Mouse (Mus musculus) liver, embryonic 16.5 days (tissue): ENCODE measurements at regions not wholly inside any gene's neighbourhood (a gene's known extent, or its start where the extent isn't known, plus 50 kb on each side); places are given as distances from the start of the nearest gene placed in this dataset.
A peak's percentile ranks its signal among the peaks of the same experiment; 100 is the strongest.

Experiments
- ATAC-seq: fragments of 200-750 bp; cut with Nextera tagmentation; 2 replicates; pipeline ENCODE4 v1.8.0; 2017; ENCODE audit warnings: low read depth, mild to moderate bottlenecking, moderate number of reproducible peaks, moderate library complexity
- H3K27ac ChIP-seq: fragments of 300-500 bp; sonication (generic); 2 replicates; pipeline ENCODE4 v1.5.1; 2014; ENCODE audit warnings: mild to moderate bottlenecking, low read length
- H3K27me3 ChIP-seq: fragments of 300-500 bp; sonication (generic); 2 replicates; pipeline ENCODE4 v1.6.1; 2014; ENCODE audit warnings: low read depth, low read length, mixed read lengths; ENCODE audit not compliant: control insufficient read depth, insufficient read depth
- H3K36me3 ChIP-seq: fragments of 300-500 bp; sonication (generic); 2 replicates; pipeline ENCODE4 v1.6.1; 2014; ENCODE audit warnings: mild to moderate bottlenecking; ENCODE audit not compliant: control insufficient read depth, insufficient read depth
- H3K4me1 ChIP-seq: fragments of 300-500 bp; sonication (generic); 2 replicates; pipeline ENCODE4 v1.6.1; 2014; ENCODE audit warnings: low read depth, low read length, mixed read lengths; ENCODE audit not compliant: control insufficient read depth
- H3K4me2 ChIP-seq: fragments of 300-500 bp; sonication (generic); 2 replicates; pipeline ENCODE4 v1.6.1; 2014; ENCODE audit warnings: low read depth, low read length, mixed read lengths
- H3K4me3 ChIP-seq: fragments of 300-500 bp; sonication (generic); 2 replicates; pipeline ENCODE4 v1.5.1; 2014; ENCODE audit warnings: low read depth, mild to moderate bottlenecking, low read length
- H3K9ac ChIP-seq: fragments of 300-500 bp; sonication (generic); 2 replicates; pipeline ENCODE4 v1.6.1; 2014; ENCODE audit warnings: low read depth, low read length
- H3K9me3 ChIP-seq: fragments of 300-500 bp; sonication (generic); replicated peaks from 2 replicates; pipeline ENCODE4 v1.6.1; 2016; ENCODE audit warnings: low read length; ENCODE audit not compliant: control insufficient read depth
- WGBS: fragments of 180-500 bp; shearing (Covaris S2); extraction: QIAGEN DNeasy Blood & Tissue Kit; methylation state at CpG from one replicate; pipeline ENCODE4 v1.1.7; 2014; ENCODE audit not compliant: insufficient replicate concordance; 5-methylcytosine and 5-hydroxymethylcytosine counted together

DNA sequence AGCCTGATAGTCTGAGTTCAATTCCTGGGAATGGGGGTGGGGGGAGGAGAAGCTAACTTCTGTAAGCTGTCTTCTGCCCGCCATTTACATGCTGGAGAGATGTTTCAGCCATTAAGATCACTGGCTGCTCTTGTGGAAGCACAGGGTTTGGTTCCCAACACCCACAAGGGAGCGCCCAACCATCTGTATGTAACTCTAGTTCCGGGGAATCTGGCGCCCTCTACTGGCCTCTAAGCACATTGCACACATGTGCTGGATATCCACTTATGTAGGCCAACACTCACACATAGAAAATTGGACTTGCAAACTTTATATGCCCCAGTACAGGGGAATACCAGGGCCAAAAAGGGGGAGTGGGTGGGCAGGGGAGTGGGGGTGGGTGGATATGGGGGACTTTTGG lies 126.9 kb downstream of the Postn start:
- no peaks in the 10 kb centered on the region for H3K4me1 ChIP-seq
- WGBS = 44% methylated on average over 4 of the region's 4 CpGs
- H3K27me3 ChIP-seq = no peaks in the 10 kb centered on the region
- H3K4me3 ChIP-seq = no peak overlapping the region
- H3K9me3 ChIP-seq = no peaks in the 10 kb centered on the region
- no peak overlapping the region for H3K9ac ChIP-seq
- H3K36me3 ChIP-seq = no peaks in the 10 kb centered on the region
- no peak for ATAC-seq
- H3K4me2 ChIP-seq = no peak overlapping the region
- no peak overlapping the region for H3K27ac ChIP-seq

DNA sequence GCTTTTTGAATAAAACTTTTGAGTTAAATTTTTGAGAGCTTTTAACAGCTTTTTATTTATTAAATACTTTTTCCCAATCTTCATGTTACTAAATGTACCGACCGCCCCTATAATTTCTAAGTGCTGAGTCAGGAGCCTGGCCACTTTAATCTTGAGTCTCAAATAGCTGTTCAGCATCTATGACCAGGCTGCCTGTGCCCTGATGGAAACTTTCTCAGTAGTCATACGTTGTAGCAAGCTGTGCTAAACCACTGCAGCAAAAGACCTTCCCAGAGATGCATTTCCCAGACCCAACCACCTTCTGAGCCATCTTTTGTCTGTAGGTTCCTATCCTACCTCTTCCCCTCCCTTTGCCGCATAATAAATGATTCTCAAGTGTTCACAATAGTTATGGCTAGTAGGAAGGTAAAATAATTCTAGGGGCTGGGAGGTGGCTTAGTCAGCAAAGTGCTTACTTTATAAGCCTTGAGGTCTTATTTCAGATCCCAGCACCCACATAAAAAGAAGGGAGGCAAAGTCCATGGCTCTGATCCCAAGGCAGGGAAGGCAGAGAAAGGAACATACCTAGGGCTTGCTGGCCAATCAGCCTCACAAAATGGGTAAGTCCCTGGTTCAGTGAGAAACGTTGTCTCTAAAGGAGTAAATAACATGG lies 129.5 kb downstream of the Postn start:
- H3K9me3 ChIP-seq = no peaks in the 10 kb centered on the region
- H3K27me3 ChIP-seq = no peaks in the 10 kb centered on the region
- WGBS = 63% methylated on average over 5 of the region's 5 CpGs
- H3K36me3 ChIP-seq = no peaks in the 10 kb centered on the region
- H3K4me2 ChIP-seq = no peak overlapping the region
- no peaks in the 10 kb centered on the region for H3K4me1 ChIP-seq
- H3K4me3 ChIP-seq = no peak overlapping the region
- no peak for ATAC-seq
- H3K9ac ChIP-seq = no peak overlapping the region
- H3K27ac ChIP-seq = no peak overlapping the region

DNA sequence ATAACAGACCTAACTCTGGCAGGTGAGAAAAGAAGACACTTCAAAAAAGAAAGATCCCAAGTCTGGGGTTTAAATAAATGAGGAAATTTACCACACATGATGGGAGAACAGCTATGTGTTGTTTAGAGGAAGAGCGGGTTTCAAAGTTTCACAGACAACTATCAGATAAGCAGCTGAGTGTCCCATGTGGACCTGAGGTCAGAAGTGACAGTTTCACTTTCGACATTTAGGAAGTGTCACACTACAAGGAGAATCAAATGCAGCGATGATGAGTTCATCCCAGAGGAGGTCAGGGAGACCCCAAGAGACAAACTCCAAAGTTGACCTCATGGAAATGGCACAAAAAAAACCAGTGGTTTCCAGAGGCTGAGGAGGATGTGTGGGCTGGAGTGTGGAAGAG lies 132.7 kb downstream of the Postn start:
- Histone ChIP-seq H3K9me3 (no peaks in the 10 kb centered on the region), H3K9ac (no peak overlapping the region), H3K36me3 (no peaks in the 10 kb centered on the region), H3K4me2 (no peak overlapping the region), H3K4me3 (no peak overlapping the region), H3K4me1 (no peaks in the 10 kb centered on the region), H3K27me3 (no peaks in the 10 kb centered on the region), H3K27ac (no peak overlapping the region)
- no peak for ATAC-seq
- WGBS = 32% methylated on average over 3 of the region's 3 CpGs

DNA sequence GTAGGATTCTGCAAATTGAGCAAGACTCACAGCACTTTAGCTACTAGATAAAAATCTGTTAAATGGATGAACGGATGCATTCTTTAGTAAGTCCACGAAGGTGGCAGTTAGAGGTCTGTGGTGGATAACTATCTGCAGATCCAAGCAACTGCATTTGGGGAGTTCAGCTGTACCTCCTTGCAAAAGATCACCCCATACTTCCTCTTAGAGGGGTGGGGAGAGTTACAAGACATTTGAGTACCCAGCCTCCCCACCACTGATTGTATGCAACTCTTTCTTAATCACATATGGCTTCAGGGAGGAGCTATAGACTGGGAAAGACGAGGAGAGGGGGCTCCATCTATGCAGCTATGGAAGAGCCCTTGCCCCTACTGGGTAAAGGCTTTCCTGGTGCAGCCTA lies 144.1 kb downstream of the Postn start:
- no peak overlapping the region for H3K27ac ChIP-seq
- H3K9ac ChIP-seq = no peak overlapping the region
- H3K9me3 ChIP-seq = no peaks in the 10 kb centered on the region
- H3K27me3 ChIP-seq = no peaks in the 10 kb centered on the region
- H3K36me3 ChIP-seq = no peaks in the 10 kb centered on the region
- no peak for ATAC-seq
- H3K4me3 ChIP-seq = no peak overlapping the region
- H3K4me2 ChIP-seq = no peak overlapping the region
- H3K4me1 ChIP-seq = no peaks in the 10 kb centered on the region
- 50% methylated on average over 3 of the region's 3 CpGs for WGBS

DNA sequence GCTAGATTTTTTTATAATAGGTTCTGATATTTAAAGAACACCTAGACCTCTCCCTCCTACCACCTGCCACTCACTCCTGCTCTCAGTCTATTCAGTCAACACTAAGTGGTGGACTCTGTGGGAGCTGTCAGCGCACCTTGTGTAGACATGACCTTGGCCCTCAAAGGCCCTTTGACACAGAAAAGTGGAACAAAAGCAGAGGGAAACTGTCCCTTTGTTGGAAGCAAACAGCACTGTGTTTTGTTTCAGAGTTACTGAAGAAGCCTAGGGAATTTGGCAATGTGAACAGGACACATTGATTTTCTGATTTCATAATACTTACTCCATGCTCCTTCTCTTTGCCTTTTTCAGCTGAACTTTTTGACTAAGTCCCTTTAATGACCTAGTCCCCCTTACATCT lies 146.7 kb downstream of the Postn start:
- Histone ChIP-seq H3K4me2 (no peak overlapping the region), H3K36me3 (no peaks in the 10 kb centered on the region), H3K27me3 (no peaks in the 10 kb centered on the region), H3K4me3 (no peak overlapping the region), H3K9me3 (no peaks in the 10 kb centered on the region), H3K4me1 (no peaks in the 10 kb centered on the region), H3K27ac (no peak overlapping the region), H3K9ac (no peak overlapping the region)
- 59% methylated on average over 1 of the region's 1 CpGs for WGBS
- ATAC-seq = peak; percentile 56; the same call in 1 of the 2 replicates

DNA sequence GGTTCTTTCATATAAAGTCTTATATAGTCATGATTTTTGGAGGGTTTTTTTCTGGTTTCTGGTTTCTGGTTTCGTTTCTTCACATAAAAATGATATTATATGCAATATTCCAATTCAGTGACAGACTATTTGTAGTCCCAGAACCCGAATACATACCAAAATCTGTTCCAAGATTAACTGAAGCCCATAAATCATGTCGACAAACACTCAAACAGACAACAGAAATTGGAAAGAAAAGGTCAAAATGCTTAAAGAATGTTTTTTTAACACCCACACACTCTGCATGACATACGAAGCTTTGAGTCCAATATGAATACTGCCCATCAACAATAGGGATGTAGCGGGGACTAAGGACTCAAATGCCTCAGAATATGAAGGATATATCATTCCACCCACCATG lies 148.0 kb downstream of the Postn start:
- no peaks in the 10 kb centered on the region for H3K4me1 ChIP-seq
- H3K36me3 ChIP-seq = no peaks in the 10 kb centered on the region
- 43% methylated on average over 5 of the region's 5 CpGs for WGBS
- no peak overlapping the region for H3K9ac ChIP-seq
- ATAC-seq = no peak
- H3K27me3 ChIP-seq = no peaks in the 10 kb centered on the region
- no peak overlapping the region for H3K27ac ChIP-seq
- H3K9me3 ChIP-seq = no peaks in the 10 kb centered on the region
- no peak overlapping the region for H3K4me3 ChIP-seq
- H3K4me2 ChIP-seq = no peak overlapping the region

DNA sequence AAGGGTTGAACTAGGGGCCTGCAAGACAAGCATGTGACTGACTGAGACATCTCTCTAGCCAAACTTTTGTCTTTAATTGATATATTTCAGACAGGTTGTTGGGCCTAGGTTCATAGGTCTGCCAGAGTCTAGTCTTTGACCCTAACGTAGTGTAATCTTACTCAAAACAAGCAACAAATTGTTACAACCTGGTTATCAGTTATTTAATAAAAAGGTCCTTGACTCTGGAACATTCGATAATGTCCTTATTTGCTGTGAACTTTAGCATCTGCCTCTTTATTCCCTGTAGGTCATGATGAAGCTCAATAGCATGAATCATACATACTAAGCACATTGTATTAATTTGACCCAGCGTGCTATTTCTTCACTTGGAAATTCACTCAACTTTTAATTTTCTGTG lies 156.3 kb downstream of the Postn start:
- no peak overlapping the region for H3K27ac ChIP-seq
- no peaks in the 10 kb centered on the region for H3K36me3 ChIP-seq
- no peak overlapping the region for H3K9ac ChIP-seq
- H3K4me1 ChIP-seq = no peaks in the 10 kb centered on the region
- H3K27me3 ChIP-seq = no peaks in the 10 kb centered on the region
- 66% methylated on average over 3 of the region's 3 CpGs for WGBS
- H3K4me2 ChIP-seq = no peak overlapping the region
- no peak overlapping the region for H3K4me3 ChIP-seq
- H3K9me3 ChIP-seq = no peaks in the 10 kb centered on the region; the same call in 1 of the 2 replicates
- no peak for ATAC-seq

DNA sequence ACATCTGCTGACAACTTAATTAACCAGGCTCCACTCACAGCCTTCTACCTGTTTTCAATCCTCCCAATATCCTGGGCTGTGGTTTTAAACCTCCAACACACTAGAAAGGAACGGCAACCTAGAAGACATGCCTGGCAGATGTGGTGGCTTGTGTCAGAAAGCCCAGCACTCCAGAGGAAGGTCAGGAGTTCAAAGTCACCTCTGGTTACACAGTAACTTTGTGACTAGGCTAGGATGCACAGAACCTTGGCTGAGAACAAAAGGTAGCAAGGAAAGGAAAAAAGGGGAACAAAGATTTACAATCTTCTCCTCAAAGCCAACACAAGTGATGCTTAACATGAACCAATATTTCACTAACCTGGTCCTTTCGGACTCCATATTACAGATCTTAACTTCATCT lies 161.8 kb downstream of the Postn start:
- H3K27ac ChIP-seq = no peak overlapping the region
- H3K4me3 ChIP-seq = no peak overlapping the region
- no peaks in the 10 kb centered on the region for H3K36me3 ChIP-seq
- WGBS = 58% methylated on average over 2 of the region's 2 CpGs
- H3K9ac ChIP-seq = no peak overlapping the region
- no peak for ATAC-seq
- no peaks in the 10 kb centered on the region for H3K4me1 ChIP-seq
- H3K27me3 ChIP-seq = no peaks in the 10 kb centered on the region
- peaks cover 2% of the 10 kb centered on the region; the same call in 1 of the 2 replicates for H3K9me3 ChIP-seq
- no peak overlapping the region for H3K4me2 ChIP-seq

DNA sequence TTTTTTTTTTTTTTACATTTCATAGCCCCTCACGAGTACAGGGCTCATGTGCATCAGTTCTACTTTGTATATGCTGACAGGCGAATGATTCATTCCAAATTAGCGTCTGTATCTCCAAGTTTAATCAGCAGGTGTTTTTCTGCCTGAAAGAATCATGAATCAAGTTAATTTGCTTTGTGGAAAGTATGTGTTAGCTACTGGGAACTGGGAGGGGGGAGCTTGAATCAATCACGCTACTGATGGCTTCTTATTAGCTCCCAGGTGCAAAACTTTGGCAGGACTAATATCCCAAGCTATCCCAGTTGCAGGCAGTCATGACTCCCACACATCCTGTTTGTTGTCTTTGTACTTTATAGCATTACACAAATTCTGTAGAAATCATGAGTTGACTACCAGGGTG lies 165.7 kb downstream of the Postn start:
- H3K4me3 ChIP-seq = no peak overlapping the region
- no peak overlapping the region for H3K27ac ChIP-seq
- peaks cover 2% of the 10 kb centered on the region; the same call in 1 of the 2 replicates for H3K9me3 ChIP-seq
- H3K36me3 ChIP-seq = no peaks in the 10 kb centered on the region
- WGBS = 64% methylated on average over 4 of the region's 4 CpGs
- H3K27me3 ChIP-seq = no peaks in the 10 kb centered on the region
- H3K4me2 ChIP-seq = no peak overlapping the region
- H3K9ac ChIP-seq = no peak overlapping the region
- ATAC-seq = no peak
- H3K4me1 ChIP-seq = no peaks in the 10 kb centered on the region
